Mouse (Mus musculus) MEL (cell line): ENCODE measurements at regions not wholly inside any gene's neighbourhood (a gene's known extent, or its start where the extent isn't known, plus 50 kb on each side); places are given as distances from the start of the nearest gene placed in this dataset.

Source experiments
- DNase-seq: peaks from one replicate; pipeline ENCODE4 v3.0.0; 2011; ENCODE audit warnings: low read depth, low spot score
- H3K27ac ChIP-seq: 2 replicates; pipeline ENCODE4 v1.5.1; 2012; ENCODE audit warnings: low read depth, mild to moderate bottlenecking, control low read depth, low read length, moderate library complexity; ENCODE audit not compliant: control insufficient read depth
- H3K27me3 ChIP-seq, 2 experiments: fragments of 150-350 bp in 1 of 2; sonication (generic) in 1 of 2; 2 replicates each; pipeline ENCODE4 v1.6.1; 2012; ENCODE audit warnings: low read length in 2 of 2, mild to moderate bottlenecking in 2 of 2, improper control_type of control experiment in 1 of 2, moderate library complexity in 1 of 2; ENCODE audit not compliant: insufficient read depth in 2 of 2, control insufficient read depth in 1 of 2
- H3K36me3 ChIP-seq, 2 experiments: 2 replicates each; pipeline ENCODE4 v1.6.1; 2012 to 2014; ENCODE audit warnings: low read length in 2 of 2, improper control_type of control experiment in 1 of 2, inconsistent platforms in 1 of 2, mild to moderate bottlenecking in 1 of 2; ENCODE audit not compliant: insufficient read depth in 2 of 2, control insufficient read depth in 1 of 2
- H3K4me1 ChIP-seq, 2 experiments: fragments of 150-350 bp in 1 of 2; sonication (generic) in 1 of 2; 2 replicates each; pipeline ENCODE4 v1.6.1; 2012; ENCODE audit warnings: low read length in 2 of 2, improper control_type of control experiment in 1 of 2, mild to moderate bottlenecking in 1 of 2; ENCODE audit not compliant: insufficient read depth in 2 of 2, control insufficient read depth in 1 of 2
- H3K4me3 ChIP-seq, 2 experiments: fragments of 150-350 bp in 1 of 2; sonication (generic) in 1 of 2; 2 replicates each; pipeline ENCODE4 v1.5.1; 2012; ENCODE audit warnings: low read depth in 2 of 2, low read length in 2 of 2, mild to moderate bottlenecking in 2 of 2, moderate library complexity in 2 of 2, control low read depth in 1 of 2, improper control_type of control experiment in 1 of 2; ENCODE audit not compliant: control insufficient read depth in 1 of 2, insufficient read depth in 1 of 2
- H3K79me2 ChIP-seq: 2 replicates; pipeline ENCODE4 v1.6.1; 2012; ENCODE audit warnings: mild to moderate bottlenecking, low read length, moderate library complexity; ENCODE audit not compliant: control insufficient read depth, poor library complexity, insufficient read depth
- H3K9ac ChIP-seq: 2 replicates; pipeline ENCODE4 v1.6.1; 2012; ENCODE audit warnings: low read depth, mild to moderate bottlenecking, control low read depth, low read length, moderate library complexity; ENCODE audit not compliant: control insufficient read depth, poor library complexity, severe bottlenecking
- H3K9me3 ChIP-seq: fragments of 150-350 bp; sonication (generic); replicated peaks from 2 replicates; pipeline ENCODE4 v1.6.1; 2012; ENCODE audit warnings: mild to moderate bottlenecking, low read length, improper control_type of control experiment, moderate library complexity; ENCODE audit not compliant: insufficient read depth
- BHLHE40 ChIP-seq: IDR thresholded peaks from 2 replicates; pipeline ENCODE4 v1.6.1; 2012; ENCODE audit warnings: low read depth, mild to moderate bottlenecking, inconsistent platforms, low read length, improper control_type of control experiment, borderline replicate concordance
- CHD1 ChIP-seq: IDR thresholded peaks from 2 replicates; pipeline ENCODE4 v1.6.1; 2012; ENCODE audit warnings: low read depth, mild to moderate bottlenecking, inconsistent platforms, low read length, improper control_type of control experiment
- CTCF ChIP-seq, 3 experiments: IDR thresholded peaks in 2 of 3; conservative IDR thresholded peaks in 1 of 3; 2 replicates each; pipeline ENCODE4 v1.5.1; 2011 to 2012; ENCODE audit warnings: low read length in 3 of 3, low read depth in 2 of 3, mild to moderate bottlenecking in 2 of 3, improper control_type of control experiment in 1 of 3, inconsistent platforms in 1 of 3, mixed read lengths in 1 of 3, moderate library complexity in 1 of 3; ENCODE audit not compliant: control insufficient read depth in 1 of 3, insufficient read depth in 1 of 3, poor library complexity in 1 of 3, severe bottlenecking in 1 of 3
- ELF1 ChIP-seq: IDR thresholded peaks from 2 replicates; pipeline ENCODE4 v1.6.1; 2014; ENCODE audit warnings: low read depth, mild to moderate bottlenecking, inconsistent platforms, low read length, improper control_type of control experiment, moderate library complexity
- ETS1 ChIP-seq: IDR thresholded peaks from 2 replicates; pipeline ENCODE4 v1.6.1; 2012; ENCODE audit warnings: low read depth, mild to moderate bottlenecking, inconsistent platforms, low read length, improper control_type of control experiment, moderate library complexity
- GABPA ChIP-seq: IDR thresholded peaks from 2 replicates; pipeline ENCODE4 v1.6.1; 2012; ENCODE audit warnings: low read depth, mild to moderate bottlenecking, inconsistent platforms, low read length, improper control_type of control experiment, moderate library complexity
- GATA1 ChIP-seq: IDR thresholded peaks from 2 replicates; pipeline ENCODE4 v1.6.1; 2011; ENCODE audit warnings: low read depth, low read length, improper control_type of control experiment
- HCFC1 ChIP-seq: IDR thresholded peaks from 2 replicates; pipeline ENCODE4 v1.6.1; 2012; ENCODE audit warnings: low read depth, mild to moderate bottlenecking, inconsistent platforms, low read length, improper control_type of control experiment, moderate library complexity
- JUND ChIP-seq: IDR thresholded peaks from 2 replicates; pipeline ENCODE4 v1.6.1; 2011; ENCODE audit warnings: low read depth, mild to moderate bottlenecking, improper control_type of control experiment, low read length
- KAT2A ChIP-seq: conservative IDR thresholded peaks from 2 replicates; pipeline ENCODE4 v1.6.1; 2012; ENCODE audit warnings: low read depth, low read length, improper control_type of control experiment, inconsistent platforms
- MAX ChIP-seq: IDR thresholded peaks from 2 replicates; pipeline ENCODE4 v1.6.1; 2011; ENCODE audit warnings: low read length, improper control_type of control experiment
- MAZ ChIP-seq: IDR thresholded peaks from 2 replicates; pipeline ENCODE4 v1.6.1; 2012; ENCODE audit warnings: low read depth, mild to moderate bottlenecking, inconsistent platforms, low read length, improper control_type of control experiment
- MEF2A ChIP-seq: IDR thresholded peaks from 2 replicates; pipeline ENCODE4 v1.6.1; 2014; ENCODE audit warnings: low read depth, mild to moderate bottlenecking, inconsistent platforms, low read length, improper control_type of control experiment; ENCODE audit not compliant: poor library complexity, insufficient replicate concordance, severe bottlenecking; ENCODE audit errors: extremely low read depth
- MXI1 ChIP-seq: IDR thresholded peaks from 2 replicates; pipeline ENCODE4 v1.6.1; 2011; ENCODE audit warnings: mild to moderate bottlenecking, low read depth, low read length, improper control_type of control experiment
- MYB ChIP-seq: IDR thresholded peaks from 2 replicates; pipeline ENCODE4 v1.6.1; 2011; ENCODE audit warnings: mild to moderate bottlenecking, low read depth, low read length, improper control_type of control experiment
- MYC ChIP-seq: IDR thresholded peaks from 2 replicates; pipeline ENCODE4 v1.6.1; 2011; ENCODE audit warnings: low read depth, mild to moderate bottlenecking, low read length, improper control_type of control experiment, moderate library complexity
- POLR2AphosphoS2 ChIP-seq: IDR thresholded peaks from 2 replicates; pipeline ENCODE4 v1.6.1; 2011; ENCODE audit warnings: low read length, improper control_type of control experiment
- RCOR1 ChIP-seq: IDR thresholded peaks from 2 replicates; pipeline ENCODE4 v1.6.1; 2012; ENCODE audit warnings: low read depth, mild to moderate bottlenecking, inconsistent platforms, low read length, improper control_type of control experiment
- TBP ChIP-seq: IDR thresholded peaks from 2 replicates; pipeline ENCODE4 v1.8.0; 2011; ENCODE audit warnings: low read depth, low read length, improper control_type of control experiment
- TCF12 ChIP-seq: IDR thresholded peaks from 2 replicates; pipeline ENCODE4 v1.6.1; 2014; ENCODE audit warnings: low read depth, mild to moderate bottlenecking, inconsistent platforms, low read length, improper control_type of control experiment, moderate library complexity
- UBTF ChIP-seq: IDR thresholded peaks from 2 replicates; pipeline ENCODE4 v1.6.1; 2012; ENCODE audit warnings: low read depth, mild to moderate bottlenecking, inconsistent platforms, low read length, improper control_type of control experiment, moderate library complexity, borderline replicate concordance; ENCODE audit not compliant: insufficient read depth
- USF2 ChIP-seq, 2 experiments: IDR thresholded peaks; 2 replicates each; pipeline ENCODE4 v1.6.1; 2011 to 2012; ENCODE audit warnings: improper control_type of control experiment in 2 of 2, low read length in 2 of 2, borderline replicate concordance in 1 of 2, inconsistent platforms in 1 of 2, low read depth in 1 of 2, mild to moderate bottlenecking in 1 of 2; ENCODE audit not compliant: insufficient read depth in 1 of 2
- ZC3H11A ChIP-seq: IDR thresholded peaks from 2 replicates; pipeline ENCODE4 v1.6.1; 2012; ENCODE audit warnings: low read depth, mild to moderate bottlenecking, inconsistent platforms, low read length, improper control_type of control experiment
- ZKSCAN1 ChIP-seq: IDR thresholded peaks from 2 replicates; pipeline ENCODE4 v1.6.1; 2012; ENCODE audit warnings: low read depth, mild to moderate bottlenecking, inconsistent platforms, low read length, improper control_type of control experiment, moderate library complexity
- ZMIZ1 ChIP-seq: IDR thresholded peaks from 2 replicates; pipeline ENCODE4 v1.6.1; 2012; ENCODE audit warnings: low read depth, mild to moderate bottlenecking, inconsistent platforms, low read length, improper control_type of control experiment, moderate library complexity
- ZNF384 ChIP-seq: IDR thresholded peaks from 2 replicates; pipeline ENCODE4 v1.6.1; 2012; ENCODE audit warnings: low read depth, mild to moderate bottlenecking, inconsistent platforms, low read length, improper control_type of control experiment

GRCm38 (mm10) chr16:87220201-87220600 is 133.8 kb upstream of the N6amt1 start:
- DNase-seq, result no peak
- Histone ChIP-seq H3K36me3 (no peaks in the 10 kb centered on the region), H3K9me3 (no peaks in the 10 kb centered on the region), H3K4me3 (no peak overlapping the region), H3K9ac (no peak overlapping the region), H3K4me1 (no peaks in the 10 kb centered on the region), H3K27me3 (no peaks in the 10 kb centered on the region), H3K27ac (no peak overlapping the region), H3K79me2 (no peaks in the 10 kb centered on the region)
- no peak for TF ChIP-seq ZKSCAN1
- TF ChIP-seq ETS1, result no peak
- TF ChIP-seq POLR2AphosphoS2, result no peak
- no peak for TF ChIP-seq MXI1
- TF ChIP-seq CTCF (IDR thresholded peaks at IDR 0.05 in 2 of 3, conservative IDR thresholded peaks at IDR 0.05 in 1 of 3; ENCODE audit: control insufficient read depth in 1 of 3, insufficient read depth in 1 of 3, low read depth in 2 of 3, low read length in 3 of 3, poor library complexity in 1 of 3, severe bottlenecking in 1 of 3), result no peak
- TF ChIP-seq ZMIZ1, result no peak
- TF ChIP-seq MEF2A, result no peak
- TF ChIP-seq TCF12, result no peak
- TF ChIP-seq KAT2A, result no peak

DNA sequence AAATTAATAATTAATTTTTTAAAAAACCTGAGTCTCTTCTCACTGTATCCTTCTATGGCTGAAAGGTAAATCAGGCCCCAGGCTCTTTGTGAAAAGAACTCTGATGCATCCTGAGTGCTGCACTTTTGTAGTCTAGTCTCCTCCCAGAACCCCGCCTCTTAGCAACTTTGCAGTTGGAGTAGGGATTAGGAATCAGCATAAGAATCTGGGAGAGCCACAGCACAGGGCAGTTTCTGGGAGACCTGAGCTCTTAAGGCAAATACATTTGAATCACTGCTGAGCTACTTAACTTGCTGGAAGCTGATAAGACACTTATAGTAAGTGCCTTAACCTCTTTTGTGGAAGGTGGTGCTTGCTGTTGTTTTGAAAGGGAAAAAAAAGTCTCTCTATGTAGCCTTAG is 146.1 kb upstream of the N6amt1 start:
- no peaks in the 10 kb centered on the region for H3K9me3 ChIP-seq
- no peak for DNase-seq
- H3K79me2 ChIP-seq, result no peaks in the 10 kb centered on the region
- H3K4me1 ChIP-seq, result no peaks in the 10 kb centered on the region
- H3K9ac ChIP-seq, result no peak overlapping the region
- no peak overlapping the region for H3K27ac ChIP-seq
- H3K27me3 ChIP-seq, result no peaks in the 10 kb centered on the region
- no peak overlapping the region for H3K4me3 ChIP-seq
- TF ChIP-seq USF2 (IDR thresholded peaks at IDR 0.05; ENCODE audit: borderline replicate concordance in 1 of 2, insufficient read depth in 1 of 2, low read depth in 1 of 2, low read length in 2 of 2) (no peak), MYC (no peak), MYB (no peak)
- no peaks in the 10 kb centered on the region for H3K36me3 ChIP-seq

DNA sequence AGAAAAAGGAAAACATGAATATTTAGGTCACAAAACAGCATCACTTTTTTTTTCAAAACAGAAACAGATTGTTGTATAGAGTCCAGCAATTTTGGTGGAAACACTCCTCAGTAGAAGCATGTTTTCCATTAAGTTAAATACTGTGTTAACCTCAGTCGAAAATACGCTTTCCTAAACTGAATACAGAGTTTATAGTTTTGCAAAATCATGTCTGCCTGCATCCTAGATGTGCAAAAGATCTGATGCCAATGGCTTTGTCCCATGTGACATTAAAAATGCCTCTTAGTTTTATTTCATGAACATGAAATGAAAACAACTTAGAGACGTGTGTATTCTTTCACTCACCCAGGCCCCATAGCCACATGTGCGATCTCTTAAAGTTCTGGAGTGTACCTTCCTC is 163.5 kb upstream of the N6amt1 start:
- H3K27me3 ChIP-seq, result no peaks in the 10 kb centered on the region
- no peak overlapping the region for H3K27ac ChIP-seq
- no peaks in the 10 kb centered on the region for H3K79me2 ChIP-seq
- H3K9ac ChIP-seq, result no peak overlapping the region
- H3K4me1 ChIP-seq, result no peaks in the 10 kb centered on the region
- no peak for DNase-seq
- TF ChIP-seq GABPA (no peak), CTCF (IDR thresholded peaks at IDR 0.05 in 2 of 3, conservative IDR thresholded peaks at IDR 0.05 in 1 of 3; ENCODE audit: control insufficient read depth in 1 of 3, insufficient read depth in 1 of 3, low read depth in 2 of 3, low read length in 3 of 3, poor library complexity in 1 of 3, severe bottlenecking in 1 of 3) (no peak), BHLHE40 (no peak), MAX (no peak), MEF2A (no peak), ZC3H11A (no peak), TBP (no peak), MYC (no peak), ELF1 (no peak), RCOR1 (no peak), GATA1 (no peak), HCFC1 (no peak), ZNF384 (no peak), JUND (no peak), MAZ (no peak), CHD1 (no peak), ETS1 (no peak), UBTF (no peak), MYB (no peak)
- no peak overlapping the region for H3K4me3 ChIP-seq
- H3K36me3 ChIP-seq, result no peaks in the 10 kb centered on the region
- no peaks in the 10 kb centered on the region for H3K9me3 ChIP-seq
